ENCODE assay signal across 9 mouse cellular contexts in genomic region chr6:29278513-29279267, GRCm38 (mm10). TPM values are rescaled to one million over a fixed set of nuclear protein-coding genes. Genes with fewer than 3 reads are reported as not detected.
DNase-seq lines count a peak whose midpoint lies in the region; ATAC-seq lines count a peak whose summit lies in the region.
"Had no signal": no experiment of that assay in that cellular context is flagged by ENCODE, and none has a peak within 500 bp of the region (broad histone marks: within the 10 kb centered on the region; RNA-seq: fewer than 3 reads in every experiment).

No protein-coding gene starts in this region.

- no peaks in the 10 kb centered on the region for H3K9me3 ChIP-seq in liver, embryonic 15.5 days (replicated peaks)
- no peaks in the 10 kb centered on the region for H3K9me3 ChIP-seq in neural tube, embryonic 12.5 days

- H3K4me3 ChIP-seq in liver, embryonic 15.5 days (replicated peaks), result no peak overlapping the region
- no peak overlapping the region for H3K4me3 ChIP-seq in neural tube, embryonic 12.5 days

- no peak overlapping the region for H3K9ac ChIP-seq in liver, embryonic 15.5 days
- no peak overlapping the region for H3K9ac ChIP-seq in neural tube, embryonic 12.5 days

- peak; percentile 94 for ATAC-seq in CD4-positive, CD25-positive, alpha-beta regulatory T cell, adult 4 months
- peak; percentile 87 for ATAC-seq in granulocyte monocyte progenitor cell, adult 5-6 weeks (replicated peaks; ENCODE audit: poor library complexity, severe bottlenecking)
- ATAC-seq in liver, embryonic 15.5 days (ENCODE audit: insufficient read depth), result peak; percentile 52
- ATAC-seq in neural tube, embryonic 12.5 days (ENCODE audit: low FRiP score, low read depth), result peak; percentile 58; the same call in 1 of the 2 replicates

- peaks cover 13% of the 10 kb centered on the region; the same call in 1 of the 2 replicates for H3K36me3 ChIP-seq in liver, embryonic 15.5 days (replicated peaks)
- H3K36me3 ChIP-seq in neural tube, embryonic 12.5 days, result peaks cover 11% of the 10 kb centered on the region

- 22% methylated on average over 8 of the region's 8 CpGs for WGBS in liver, embryonic 15.5 days (ENCODE audit: insufficient replicate concordance)
- WGBS in neural tube, embryonic 12.5 days, result 33% methylated on average over 8 of the region's 8 CpGs

- H3K27ac ChIP-seq in liver, embryonic 15.5 days (replicated peaks), result no peak overlapping the region
- no peak overlapping the region for H3K27ac ChIP-seq in neural tube, embryonic 12.5 days

- DNase-seq in 3T3-L1 (ENCODE audit: low read depth, low spot score), result peak; percentile 94
- DNase-seq in cerebellum, adult 11-12 months, result peak; percentile 20
- DNase-seq in kidney, adult 9 months, result peak; percentile 61
- no peak for DNase-seq in spleen, adult 12 weeks (ENCODE audit: low spot score)

- no peaks in the 10 kb centered on the region for H3K27me3 ChIP-seq in liver, embryonic 15.5 days
- H3K27me3 ChIP-seq in neural tube, embryonic 12.5 days (replicated peaks), result no peaks in the 10 kb centered on the region

- H3K4me1 ChIP-seq in liver, embryonic 15.5 days (replicated peaks), result peaks cover 9% of the 10 kb centered on the region
- H3K4me1 ChIP-seq in neural tube, embryonic 12.5 days, result no peaks in the 10 kb centered on the region

- H3K4me2 ChIP-seq in liver, embryonic 15.5 days, result no peak overlapping the region
- H3K4me2 ChIP-seq in neural tube, embryonic 12.5 days (replicated peaks), result no peak overlapping the region

RNA-seq across cellular contexts. Expression of gene Fam71f2, which starts 0.7 kb away (rescaled TPM):
- under 1 TPM in 1 of 2 experiments, not detected in 1; 0.44 TPM for polyA plus RNA-seq in CD4-positive, CD25-positive, alpha-beta regulatory T cell, adult 4 months (2017; shearing (Covaris generic))
- not detected in 2 replicates for total RNA-seq in granulocyte monocyte progenitor cell, adult 5-6 weeks (2014; fragmentation: Nextera tagmentation)
- total RNA-seq in granulocyte monocyte progenitor cell, adult 5-6 weeks (2017), result 0.88 TPM in 1 of 2 replicates, not detected in the other
- polyA plus RNA-seq in liver, embryonic 15.5 days (2015; fragmentation: Nextera tagmentation; extraction: Ambion mirVana), result 0.12 and 0.16 TPM in 2 replicates
- 0.45 and 0.71 TPM in 2 replicates for polyA plus RNA-seq in neural tube, embryonic 12.5 days (2016; fragmentation: Nextera tagmentation; extraction: Ambion mirVana)

RNA-seq across cellular contexts. Expression of gene Hilpda, which starts 6.4 kb away (rescaled TPM):
- polyA plus RNA-seq in CD4-positive, CD25-positive, alpha-beta regulatory T cell, adult 4 months (2017; shearing (Covaris generic)), result 10 to 100 TPM; 32.4 to 37.1 TPM
- 14.0 and 15.5 TPM in 2 replicates for total RNA-seq in granulocyte monocyte progenitor cell, adult 5-6 weeks (2014; fragmentation: Nextera tagmentation)
- total RNA-seq in granulocyte monocyte progenitor cell, adult 5-6 weeks (2017), result 9.7 and 17.7 TPM in 2 replicates
- 23.4 and 25.0 TPM in 2 replicates for polyA plus RNA-seq in liver, embryonic 15.5 days (2015; fragmentation: Nextera tagmentation; extraction: Ambion mirVana)
- 28.1 and 30.9 TPM in 2 replicates for polyA plus RNA-seq in neural tube, embryonic 12.5 days (2016; fragmentation: Nextera tagmentation; extraction: Ambion mirVana)

RNA-seq across cellular contexts. Expression of gene Fam71f1, which starts 40.2 kb away (rescaled TPM):
- polyA plus RNA-seq in CD4-positive, CD25-positive, alpha-beta regulatory T cell, adult 4 months (2017; shearing (Covaris generic)), result not detected
- not detected in 2 replicates for total RNA-seq in granulocyte monocyte progenitor cell, adult 5-6 weeks (2014; fragmentation: Nextera tagmentation)
- not detected in 2 replicates for total RNA-seq in granulocyte monocyte progenitor cell, adult 5-6 weeks (2017)
- polyA plus RNA-seq in liver, embryonic 15.5 days (2015; fragmentation: Nextera tagmentation; extraction: Ambion mirVana), result not detected in 2 replicates
- polyA plus RNA-seq in neural tube, embryonic 12.5 days (2016; fragmentation: Nextera tagmentation; extraction: Ambion mirVana), result not detected in 2 replicates
- total RNA-seq: left cerebral cortex, postnatal 36 days had no signal
